Mouse (Mus musculus) common myeloid progenitor, adult 5-6 weeks (primary cell): ENCODE measurements around the gene Man2a2. TPM values are rescaled to one million over a fixed set of nuclear protein-coding genes. Genes with fewer than 3 reads are reported as not detected.

ENCODE experiments used
- ATAC-seq: replicated peaks from 2 replicates; pipeline ENCODE4 v1.8.0; 2016; ENCODE audit warnings: low read depth, mild to moderate bottlenecking, moderate TSS enrichment, inconsistent platforms; ENCODE audit not compliant: poor library complexity, severe bottlenecking
- total RNA-seq: library from RNA; stranded (forward); fragments of 200-1000, 187-1606 nt; gene quantifications from 2 replicates; pipeline ENCODE4 v1.2.3, GENCODE M21; 2017

Gene Man2a2
- 36.1 and 38.4 TPM in 2 replicates for total RNA-seq

GRCm38 (mm10) chr7:80371041-80371751, at the start of gene Man2a2:
TSS of gene Man2a2 (minus strand) at chr7:80371375.
- ATAC-seq, result peak; percentile 20; the same call in 1 of the 2 replicates

GRCm38 (mm10) chr7:80420586-80420985, 49.4 kb upstream of the Man2a2 start:
- ATAC-seq, result no peak

GRCm38 (mm10) chr7:80419278-80419677, 48.1 kb upstream of the Man2a2 start:
- no peak for ATAC-seq

- no peak for ATAC-seq
Measured at GRCm38 (mm10) chr7:80418036-80418435, 46.9 kb upstream of the Man2a2 start.

- no peak for ATAC-seq
Measured at GRCm38 (mm10) chr7:80417601-80418000, 46.4 kb upstream of the Man2a2 start.

GRCm38 (mm10) chr7:80416969-80417368, 45.8 kb upstream of the Man2a2 start:
- peak; percentile 61 for ATAC-seq

GRCm38 (mm10) chr7:80414303-80414855, 43.2 kb upstream of the Man2a2 start:
- peak; percentile 70 for ATAC-seq

- no peak for ATAC-seq
Measured at GRCm38 (mm10) chr7:80413512-80414302, 42.5 kb upstream of the Man2a2 start.

GRCm38 (mm10) chr7:80412781-80413180, 41.6 kb upstream of the Man2a2 start:
- no peak for ATAC-seq

- no peak for ATAC-seq
Measured at GRCm38 (mm10) chr7:80412279-80412678, 41.1 kb upstream of the Man2a2 start.

GRCm38 (mm10) chr7:80410380-80410779, 39.2 kb upstream of the Man2a2 start:
- no peak for ATAC-seq

- ATAC-seq, result no peak
Measured at GRCm38 (mm10) chr7:80407712-80408111, 36.5 kb upstream of the Man2a2 start.

- no peak for ATAC-seq
Measured at GRCm38 (mm10) chr7:80406186-80406585, 35.0 kb upstream of the Man2a2 start.

- no peak for ATAC-seq
Measured at GRCm38 (mm10) chr7:80405188-80405695, 34.1 kb upstream of the Man2a2 start, which contains the start of gene Furin. TSS of gene Furin (minus strand) at chr7:80405436.

- ATAC-seq, result peak; percentile 76
Measured at GRCm38 (mm10) chr7:80404101-80404894, 33.1 kb upstream of the Man2a2 start.

- no peak for ATAC-seq
Measured at GRCm38 (mm10) chr7:80403551-80403950, 32.4 kb upstream of the Man2a2 start.

GRCm38 (mm10) chr7:80402651-80403321, 31.6 kb upstream of the Man2a2 start:
- no peak for ATAC-seq

GRCm38 (mm10) chr7:80401860-80402641, 30.9 kb upstream of the Man2a2 start:
- ATAC-seq, result no peak
